Mouse (Mus musculus) regulatory T cell (primary cell): ENCODE measurements around the gene Cuedc2.

Experiments used
- in situ Hi-C: fragments of 300-600 bp; cut with MboI, MseI; formaldehyde crosslinking; loops from one replicate; pipeline ENCODE4 v1.15.1; 2025; ENCODE audit warnings: high pct_unique_total_duplicates

Cuedc2 gene

DNA sequence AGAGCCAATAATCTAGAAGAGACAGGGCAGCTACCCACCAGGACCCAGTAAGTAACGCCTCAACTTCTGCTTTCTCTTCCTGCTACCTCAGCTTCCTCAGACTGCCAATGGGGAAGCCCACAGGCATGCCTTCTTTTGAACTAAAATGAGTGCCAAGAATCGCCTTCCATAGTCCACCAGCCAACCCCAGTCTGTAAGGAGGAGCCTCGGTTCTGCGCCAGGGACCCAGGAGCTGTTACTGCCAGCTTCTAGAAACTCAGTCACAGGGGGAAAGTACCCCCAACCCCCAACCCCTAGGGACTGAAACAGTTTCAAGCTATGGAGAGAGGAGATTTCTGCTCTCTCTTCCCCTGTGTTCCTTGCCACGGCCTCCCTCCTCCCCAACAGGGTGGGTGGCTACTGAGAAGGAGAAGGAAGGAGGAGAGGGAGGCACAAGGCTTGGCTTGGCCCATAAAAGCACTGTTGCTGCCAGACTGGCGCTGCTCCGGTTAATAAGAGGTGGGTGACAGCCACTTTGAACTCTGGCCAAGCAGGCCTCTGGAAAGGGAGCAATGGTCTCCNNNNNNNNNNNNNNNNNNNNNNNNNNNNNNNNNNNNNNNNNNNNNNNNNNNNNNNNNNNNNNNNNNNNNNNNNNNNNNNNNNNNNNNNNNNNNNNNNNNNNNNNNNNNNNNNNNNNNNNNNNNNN is 927 bp upstream of the Cuedc2 start:
- in situ Hi-C loops: no loop called here

GRCm38 (mm10) chr19:46338942-46339286 is 412 bp upstream of the Cuedc2 start:
- in situ Hi-C loops: no loop called here

GRCm38 (mm10) chr19:46337719-46338330 is 677 bp downstream of the Cuedc2 start:
- in situ Hi-C loops: no loop called here

GRCm38 (mm10) chr19:46333906-46334305 is 4.6 kb downstream of the Cuedc2 start:
- in situ Hi-C loops: no loop called here

DNA sequence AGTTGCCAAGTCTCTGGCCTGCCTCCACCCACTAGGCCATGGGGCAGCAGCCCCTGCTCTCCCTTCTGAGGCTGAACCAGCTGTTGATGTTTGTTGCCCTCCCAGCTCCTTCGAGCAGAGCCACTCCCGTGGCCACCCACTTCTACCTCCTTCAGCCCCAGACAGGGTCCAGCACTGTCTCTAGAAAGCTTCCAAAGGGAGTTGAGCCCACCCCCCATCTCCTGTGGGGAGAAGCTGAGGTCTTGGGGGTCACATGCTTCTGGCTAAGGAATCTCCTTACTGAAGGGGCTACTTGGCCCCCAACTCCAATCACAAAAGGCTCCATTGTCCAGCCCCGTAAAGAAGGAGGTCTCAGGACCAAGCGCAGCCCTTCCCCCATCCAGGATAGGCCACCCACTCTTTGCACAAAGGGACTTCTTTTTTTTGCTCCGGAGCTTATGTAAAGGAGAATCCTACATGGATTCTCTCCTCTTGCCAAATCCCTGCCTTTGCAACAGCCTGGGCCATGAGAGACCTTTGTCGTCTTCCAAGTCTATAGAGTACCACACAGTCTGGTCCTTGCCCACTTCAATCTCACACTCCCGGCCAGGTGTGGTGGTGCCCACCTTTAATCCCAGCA is 5.7 kb downstream of the Cuedc2 start:
- in situ Hi-C loops: no loop called here

DNA sequence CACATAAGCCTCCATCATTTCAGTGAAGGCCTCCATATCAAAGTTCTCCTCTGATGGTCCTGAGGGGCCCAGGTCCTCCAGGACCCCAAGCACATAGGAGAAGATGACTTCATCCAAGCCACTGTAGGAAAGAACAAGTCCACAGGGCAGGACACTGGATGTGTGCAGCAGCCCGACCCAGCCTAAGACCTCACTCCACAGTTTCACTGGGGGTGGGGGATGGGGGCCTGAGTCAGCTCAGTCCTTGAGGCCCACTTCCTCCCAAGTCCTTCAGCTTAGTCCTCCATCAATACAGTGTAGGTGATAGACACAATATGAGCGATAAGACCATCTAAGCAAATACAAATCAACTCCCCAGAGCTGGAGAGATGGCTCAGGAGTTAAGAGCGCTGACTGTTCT is 6.6 kb downstream of the Cuedc2 start:
- in situ Hi-C loops: no loop called here

DNA sequence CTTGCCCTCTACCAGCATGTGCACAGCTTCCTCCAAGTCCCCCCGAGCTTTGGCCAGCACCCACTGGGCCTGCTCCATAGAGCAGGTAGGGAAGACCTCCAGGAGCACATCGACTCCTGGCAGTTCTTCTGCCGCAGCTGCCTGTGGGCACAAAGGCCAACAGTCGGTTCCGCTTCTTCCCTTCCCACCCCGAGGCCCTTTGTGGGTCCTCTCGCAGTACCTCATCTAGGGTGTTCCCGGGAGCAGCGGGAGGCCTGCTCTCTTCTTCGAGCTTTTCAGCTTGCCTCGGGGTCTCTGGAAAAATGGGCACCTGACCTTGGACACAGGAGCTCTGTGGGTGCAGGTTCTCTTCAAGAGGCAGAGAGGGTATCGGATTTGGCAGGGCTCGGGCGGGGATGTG is 7.2 kb downstream of the Cuedc2 start:
- in situ Hi-C loops: no loop called here

- in situ Hi-C loops: no loop called here
Observed at GRCm38 (mm10) chr19:46330696-46331095, 7.8 kb downstream of the Cuedc2 start.

- in situ Hi-C loops: no loop called here
Observed at GRCm38 (mm10) chr19:46329951-46330350, 8.6 kb downstream of the Cuedc2 start.

DNA sequence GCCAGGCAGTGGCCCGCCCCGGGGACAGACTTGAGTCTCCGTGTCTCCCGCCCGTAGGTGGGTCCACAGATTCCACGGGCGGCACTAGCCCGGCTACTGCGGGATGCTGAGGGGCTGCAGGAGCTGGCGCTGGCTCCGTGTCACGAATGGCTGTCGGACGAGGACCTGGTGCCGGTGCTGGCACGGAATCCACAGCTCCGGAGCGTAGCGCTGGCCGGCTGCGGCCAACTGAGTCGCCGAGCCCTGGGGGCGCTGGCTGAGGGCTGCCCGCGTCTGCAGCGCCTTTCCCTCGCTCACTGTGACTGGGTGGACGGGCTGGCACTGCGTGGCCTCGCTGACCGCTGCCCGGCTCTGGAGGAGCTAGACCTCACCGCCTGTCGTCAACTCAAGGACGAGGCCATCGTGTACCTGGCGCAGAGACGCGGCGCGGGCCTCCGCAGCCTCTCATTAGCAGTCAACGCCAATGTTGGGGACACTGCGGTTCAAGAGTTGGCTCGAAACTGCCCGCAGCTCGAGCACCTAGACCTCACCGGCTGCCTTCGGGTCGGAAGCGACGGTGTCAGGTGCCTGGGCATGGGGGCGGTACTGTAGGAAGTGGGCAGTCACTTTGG is 9.4 kb downstream of the Cuedc2 start:
- in situ Hi-C loops: no loop called here

DNA sequence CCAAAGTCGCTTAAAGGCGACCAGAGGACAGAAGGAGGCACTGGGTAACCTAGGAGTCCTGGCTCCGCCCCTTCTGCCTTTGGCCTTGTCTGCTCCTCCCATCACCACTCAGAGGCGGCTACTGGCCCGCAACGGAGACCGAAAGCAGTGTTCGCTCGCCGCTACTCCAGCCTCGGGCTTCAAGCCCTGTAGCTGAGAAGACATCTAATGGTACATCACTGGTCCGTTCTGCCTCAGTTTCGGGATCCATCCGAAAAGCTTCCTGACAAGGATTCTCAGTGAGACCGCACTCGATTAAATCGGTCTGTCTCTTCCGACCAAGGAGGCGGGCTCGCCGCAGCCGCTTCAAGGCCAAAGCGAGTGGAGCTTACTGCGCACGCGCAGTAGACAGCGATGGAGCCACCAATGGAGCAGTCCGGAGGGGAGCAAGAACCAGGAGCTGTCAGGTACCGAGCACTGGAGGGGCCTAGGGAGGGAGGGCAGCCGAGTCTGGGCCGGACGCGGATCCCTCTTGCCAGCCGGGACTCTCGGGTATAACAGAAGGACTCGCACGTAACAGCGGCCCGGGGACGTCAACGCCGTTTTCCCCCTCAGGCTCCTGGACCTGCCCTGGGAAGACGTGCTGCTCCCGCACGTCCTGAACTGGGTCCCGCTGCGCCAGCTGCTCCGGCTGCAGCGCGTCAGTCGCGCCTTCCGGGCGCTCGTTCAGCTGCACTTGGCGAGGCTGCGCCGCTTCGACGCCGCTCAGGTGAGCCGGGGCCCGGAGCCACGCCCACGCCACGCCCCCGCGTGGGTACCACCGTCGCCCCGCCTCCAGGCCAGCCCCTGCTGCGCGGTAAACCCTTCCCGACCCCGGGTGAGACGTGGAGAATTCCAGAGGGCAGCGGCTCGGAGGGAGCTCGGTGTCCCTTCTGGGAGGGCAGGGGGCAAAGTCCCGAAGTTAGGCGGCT is 10.1 kb downstream of the Cuedc2 start, which contains the start of gene Fbxl15:
Fbxl15 (plus strand) TSS at position 104 of the 950 bp plus-strand sequence.
- in situ Hi-C loops: no loop called here

- in situ Hi-C loops: no loop called here
Observed at GRCm38 (mm10) chr19:46327531-46328064, 10.9 kb downstream of the Cuedc2 start.

GRCm38 (mm10) chr19:46326756-46327305 is 11.7 kb downstream of the Cuedc2 start, which contains the start of gene Psd:
TSS of gene Psd (minus strand) at chr19:46327156.
- in situ Hi-C loops: no loop called here

DNA sequence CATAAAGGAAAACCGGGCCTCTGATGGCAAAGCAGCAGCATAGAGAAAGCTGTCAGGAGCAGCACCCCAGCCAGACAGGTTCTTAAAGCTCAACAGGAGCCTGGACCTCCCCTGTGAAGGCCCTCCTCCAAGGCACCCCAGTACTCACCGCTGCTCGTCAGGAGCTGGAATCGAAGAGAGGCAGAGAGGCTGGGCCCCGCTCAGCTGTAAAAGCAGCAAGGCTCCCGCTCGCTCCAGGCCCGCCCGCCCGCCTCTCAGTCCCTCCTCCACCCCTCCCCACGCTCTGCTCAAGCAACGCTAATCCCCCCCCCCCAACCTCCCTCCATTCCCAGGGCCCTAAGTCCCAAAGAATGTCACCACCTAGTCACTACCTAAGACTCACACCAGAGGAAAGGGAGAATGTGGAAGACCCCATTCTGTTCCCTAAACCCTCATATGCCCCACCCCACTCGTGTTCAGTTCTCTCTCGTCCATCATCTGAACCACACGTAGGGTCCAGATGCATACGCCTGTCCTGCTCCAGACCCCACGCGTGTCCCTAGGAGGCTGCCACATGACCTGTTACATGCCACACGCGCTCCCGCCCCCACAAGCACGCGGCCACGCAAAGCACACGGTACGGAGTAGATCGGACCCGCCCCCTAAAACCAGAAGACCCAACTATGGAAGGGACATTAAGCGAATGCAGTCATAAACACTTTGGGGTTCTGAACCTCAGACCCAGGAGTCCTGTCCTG is 12.3 kb downstream of the Cuedc2 start:
- in situ Hi-C loops: no loop called here

- in situ Hi-C loops: no loop called here
Observed at GRCm38 (mm10) chr19:46324918-46325317, 13.6 kb downstream of the Cuedc2 start.

GRCm38 (mm10) chr19:46324366-46324765 is 14.1 kb downstream of the Cuedc2 start:
- in situ Hi-C loops: no loop called here

- in situ Hi-C loops: no loop called here
Observed at GRCm38 (mm10) chr19:46323716-46324115, 14.8 kb downstream of the Cuedc2 start.

- in situ Hi-C loops: no loop called here
Observed at GRCm38 (mm10) chr19:46322996-46323572, 15.4 kb downstream of the Cuedc2 start.

- in situ Hi-C loops: no loop called here
Observed at GRCm38 (mm10) chr19:46322144-46322995, 16.1 kb downstream of the Cuedc2 start.
